Mouse (Mus musculus): ENCODE results near the gene Aak1.

DNA sequence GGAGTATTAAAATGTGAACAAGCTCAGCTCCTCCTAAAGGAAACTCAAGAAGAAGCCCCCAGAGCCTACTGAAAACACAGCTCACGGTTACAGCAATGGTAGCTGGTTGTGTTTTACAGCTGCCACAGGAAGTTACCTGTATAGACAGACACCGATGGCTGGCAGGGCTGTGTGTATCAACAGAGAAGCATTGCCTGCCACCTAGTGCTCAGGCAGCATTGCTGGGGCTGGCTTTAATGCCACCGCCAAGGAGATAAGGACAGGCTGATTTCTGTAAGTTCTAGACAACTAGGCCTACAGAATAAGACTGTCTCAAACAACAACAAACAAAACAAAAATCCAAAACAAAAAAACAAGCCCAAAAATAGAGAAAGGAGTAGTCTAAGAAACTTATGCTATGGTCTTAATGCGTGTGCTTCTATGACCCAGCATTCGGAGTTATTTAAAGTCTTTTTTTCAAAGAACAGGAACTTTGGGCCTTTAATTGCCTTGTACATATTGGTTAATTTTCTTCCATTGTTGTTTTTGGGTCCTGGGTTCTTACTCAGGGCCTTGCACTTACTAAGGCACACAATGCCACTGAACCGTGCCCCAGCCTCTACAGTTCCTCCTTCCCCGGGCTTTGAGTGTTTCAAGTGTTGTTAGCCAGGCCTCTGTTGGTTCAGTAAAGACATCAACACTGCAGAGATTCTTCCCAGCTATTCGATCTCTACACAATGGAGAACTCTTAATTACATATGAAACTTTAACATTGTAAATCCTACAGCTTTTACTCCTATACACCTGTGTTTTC lies 136.2 kb downstream of the Aak1 start:
- TF ChIP-seq EP300 (IDR thresholded peaks at IDR 0.05; ENCODE audit: low read depth) (no peak), CTCF (IDR thresholded peaks at IDR 0.05; ENCODE audit: low read depth) (no peak)

All from liver, postnatal 0 days (tissue).